Mouse (Mus musculus) lung, adult 2 months (tissue): Measurements from ENCODE around the gene Vps8. TPM values are rescaled to one million over a fixed set of nuclear protein-coding genes. Genes with fewer than 3 reads are reported as not detected.

ENCODE experiments used
- DNase-seq: peaks from one replicate; pipeline ENCODE4 v3.0.0; 2022
- H3K4me1 ChIP-seq: fragments of 200-500 bp; 2 replicates; pipeline ENCODE4 v1.6.1; 2011; ENCODE audit warnings: low read length; ENCODE audit not compliant: control insufficient read depth, insufficient read depth
- H3K4me3 ChIP-seq: fragments of 200-500 bp; replicated peaks from 2 replicates; pipeline ENCODE3; 2011; ENCODE audit warnings: low read depth, mild to moderate bottlenecking, control low read depth, low read length; ENCODE audit errors: extremely low read depth
- CTCF ChIP-seq: fragments of 200-500 bp; IDR thresholded peaks from 2 replicates; pipeline ENCODE4 v1.5.1; 2011; ENCODE audit warnings: mild to moderate bottlenecking, low read length, control low read depth; ENCODE audit not compliant: insufficient read depth
- POLR2A ChIP-seq: fragments of 200-500 bp; IDR thresholded peaks from 2 replicates; pipeline ENCODE4 v1.6.1; 2011; ENCODE audit warnings: low read depth, mild to moderate bottlenecking, control low read depth, low read length, borderline replicate concordance; ENCODE audit errors: extremely low read depth
- WGBS: fragments of 180-500 bp; shearing (Covaris S2); methylation state at CpG from one replicate; pipeline ENCODE4 v1.1.7; 2018; 5-methylcytosine and 5-hydroxymethylcytosine counted together
- polyA plus RNA-seq: library from polyadenylated mRNA; depleted of rRNA; stranded (reverse); fragments of >200 nt; gene quantifications from 2 replicates; pipeline ENCODE4 v1.2.3, GENCODE M21; 2012

Vps8 gene
- polyA plus RNA-seq, 1 experiment = 13.9 TPM

GRCm38 (mm10) chr16:21641944-21642343 lies 219.0 kb downstream of the Vps8 start:
- H3K4me1 ChIP-seq = peaks cover 48% of the 10 kb centered on the region
- 23% methylated on average over 3 of the region's 3 CpGs for WGBS
- no peak for TF ChIP-seq POLR2A
- TF ChIP-seq CTCF = no peak
- no peak overlapping the region for H3K4me3 ChIP-seq
- DNase-seq = peak; percentile 16

- DNase-seq = peak; percentile 15
- TF ChIP-seq CTCF = no peak
- TF ChIP-seq POLR2A = no peak
- 70% methylated on average over 5 of the region's 5 CpGs for WGBS
- Histone ChIP-seq H3K4me1 (peaks cover 42% of the 10 kb centered on the region), H3K4me3 (no peak overlapping the region)
Observed at GRCm38 (mm10) chr16:21642906-21643305, 220.0 kb downstream of the Vps8 start.

- 60% methylated on average over 2 of the region's 2 CpGs for WGBS
- H3K4me1 ChIP-seq = peaks cover 40% of the 10 kb centered on the region
- DNase-seq = no peak
- no peak overlapping the region for H3K4me3 ChIP-seq
- TF ChIP-seq CTCF (no peak), POLR2A (no peak; the same call in 1 of the 2 replicates)
Observed at GRCm38 (mm10) chr16:21643621-21644041, 220.7 kb downstream of the Vps8 start.

GRCm38 (mm10) chr16:21644066-21644561 lies 221.2 kb downstream of the Vps8 start:
- TF ChIP-seq CTCF (no peak), POLR2A (peak; percentile 38; the same call in 1 of the 2 replicates)
- H3K4me3 ChIP-seq = no peak overlapping the region
- peaks cover 40% of the 10 kb centered on the region for H3K4me1 ChIP-seq
- peak; percentile 33 for DNase-seq
- 35% methylated on average over 17 of the region's 17 CpGs for WGBS

GRCm38 (mm10) chr16:21644574-21644973 lies 221.7 kb downstream of the Vps8 start:
- Histone ChIP-seq H3K4me1 (peaks cover 40% of the 10 kb centered on the region), H3K4me3 (no peak overlapping the region)
- TF ChIP-seq POLR2A = no peak
- no peak for TF ChIP-seq CTCF
- DNase-seq = no peak
- WGBS = 57% methylated on average over 3 of the region's 3 CpGs

- TF ChIP-seq CTCF (no peak), POLR2A (no peak)
Observed at GRCm38 (mm10) chr16:21645915-21646314, 223.0 kb downstream of the Vps8 start.

GRCm38 (mm10) chr16:21646496-21646895 lies 223.6 kb downstream of the Vps8 start:
- DNase-seq = no peak
- 87% methylated on average over 3 of the region's 3 CpGs for WGBS
- no peak for TF ChIP-seq POLR2A
- no peak for TF ChIP-seq CTCF
- H3K4me1 ChIP-seq = peaks cover 32% of the 10 kb centered on the region
- H3K4me3 ChIP-seq = no peak overlapping the region

More at GRCm38 (mm10) chr16:21645915-21646314, 223.0 kb downstream of the Vps8 start:
- Histone ChIP-seq H3K4me3 (no peak overlapping the region), H3K4me1 (peaks cover 38% of the 10 kb centered on the region)
- 62% methylated on average over 3 of the region's 3 CpGs for WGBS
- DNase-seq = no peak

- H3K4me1 ChIP-seq = peaks cover 10% of the 10 kb centered on the region
- TF ChIP-seq POLR2A (no peak), CTCF (no peak)
- no peak for DNase-seq
- 73% methylated on average over 4 of the region's 4 CpGs for WGBS
- no peak overlapping the region for H3K4me3 ChIP-seq
Observed at GRCm38 (mm10) chr16:21648800-21649199, 225.9 kb downstream of the Vps8 start.

GRCm38 (mm10) chr16:21650289-21650688 lies 227.4 kb downstream of the Vps8 start:
- no peak for DNase-seq
- no peak for TF ChIP-seq CTCF
- TF ChIP-seq POLR2A = no peak
- Histone ChIP-seq H3K4me3 (no peak overlapping the region), H3K4me1 (peaks cover 4% of the 10 kb centered on the region)
- 86% methylated on average over 3 of the region's 3 CpGs for WGBS

GRCm38 (mm10) chr16:21651161-21651560 lies 228.2 kb downstream of the Vps8 start:
- TF ChIP-seq CTCF (no peak), POLR2A (no peak)
- no peak overlapping the region for H3K4me3 ChIP-seq
- no peak for DNase-seq
- 83% methylated on average over 4 of the region's 4 CpGs for WGBS
- peaks cover 4% of the 10 kb centered on the region for H3K4me1 ChIP-seq
